Mouse (Mus musculus) retina, postnatal 1 day (tissue): ENCODE results near the gene Ccng2.

ENCODE experiments used
- DNase-seq: peaks from one replicate; pipeline ENCODE4 v3.0.0-alpha.2; 2012

Ccng2 gene

DNA sequence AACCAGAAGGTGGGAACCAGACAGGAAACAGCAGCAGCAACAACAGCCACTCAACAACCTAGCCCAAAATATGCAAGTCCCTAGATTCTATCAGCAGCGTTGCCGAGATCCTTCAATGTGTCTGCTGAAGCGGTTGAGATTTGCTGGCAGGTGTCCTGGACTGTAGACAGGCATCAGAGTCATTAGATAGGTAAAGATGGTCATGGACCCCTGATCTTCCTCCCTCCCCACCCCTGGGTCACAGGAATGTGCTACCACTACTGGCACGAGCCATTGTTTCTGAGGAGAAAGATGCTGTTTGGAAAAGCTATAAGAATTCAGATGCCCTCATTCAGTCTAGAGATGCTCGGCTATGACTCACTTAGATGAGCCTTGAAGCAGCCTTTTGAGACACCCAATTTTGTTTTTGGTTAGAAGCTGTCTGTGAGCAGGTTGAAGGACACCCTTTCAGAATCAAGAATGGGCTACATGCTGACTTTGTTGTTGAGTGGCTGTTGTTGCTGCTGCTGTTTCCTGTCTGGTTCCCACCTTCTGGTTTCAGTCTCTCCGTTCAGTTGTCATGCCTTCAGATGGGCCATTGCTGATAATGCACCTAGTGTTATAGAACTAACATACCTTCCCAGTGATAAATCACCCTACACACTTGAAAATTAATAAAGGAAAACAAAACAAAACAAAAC is 3.5 kb upstream of the Ccng2 start:
- DNase-seq: no peak

DNA sequence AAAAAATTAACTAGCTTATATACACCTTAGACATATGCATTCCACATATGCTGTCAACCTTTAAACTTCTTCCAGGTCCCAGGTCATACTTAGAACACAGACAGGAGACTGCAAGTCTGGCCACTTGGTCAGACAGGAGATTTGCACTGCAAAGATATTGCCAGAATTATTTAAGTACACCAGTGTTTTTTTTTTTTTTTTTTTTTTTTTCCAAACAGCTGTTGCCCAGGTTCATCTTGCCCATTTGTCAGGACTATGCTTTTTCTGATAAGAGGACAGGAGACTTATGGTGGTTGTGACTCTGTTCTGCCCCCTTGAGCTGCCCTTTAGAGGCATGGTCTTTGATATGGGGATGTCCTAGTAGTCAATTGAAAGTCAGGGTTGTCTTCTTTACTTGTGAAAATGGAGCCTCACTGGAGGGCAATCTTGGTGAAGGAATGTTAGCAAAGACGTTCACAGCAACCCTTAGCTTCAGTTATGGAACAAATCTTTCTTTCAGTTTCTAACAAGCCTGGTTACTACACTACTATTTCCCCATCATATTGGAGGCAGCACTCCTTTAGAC is 2.8 kb upstream of the Ccng2 start:
- no peak for DNase-seq

DNA sequence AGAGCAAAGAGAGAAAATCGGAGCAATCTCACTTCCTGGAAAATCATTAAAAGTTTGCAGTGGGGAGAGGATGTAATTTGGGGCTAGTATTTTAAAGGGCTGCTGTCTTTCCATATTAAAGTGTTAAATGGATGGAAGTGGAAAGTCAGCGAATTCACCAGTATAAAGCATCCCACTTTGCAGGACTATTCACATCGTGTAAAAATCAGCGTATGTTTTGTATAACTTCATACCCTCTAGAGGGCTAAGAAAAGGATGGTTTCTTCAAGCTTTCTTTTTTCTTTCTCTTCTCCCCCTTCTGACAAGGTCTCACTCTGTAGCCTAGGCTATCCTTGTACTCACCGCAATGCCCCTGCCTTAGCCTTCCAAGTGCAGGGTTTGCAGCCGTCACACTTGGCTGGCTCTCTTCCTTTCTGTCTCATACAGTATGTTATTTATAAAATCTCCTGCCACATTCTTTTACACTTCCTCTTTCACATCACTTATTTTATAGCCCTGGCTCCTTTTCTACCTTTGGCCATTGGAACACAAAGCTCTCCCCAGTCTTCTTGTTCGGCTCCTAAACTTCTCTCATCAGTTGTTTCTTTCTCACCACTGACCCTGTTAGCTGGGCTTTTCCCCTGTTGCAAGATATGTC is 1.8 kb upstream of the Ccng2 start:
- no peak for DNase-seq

DNA sequence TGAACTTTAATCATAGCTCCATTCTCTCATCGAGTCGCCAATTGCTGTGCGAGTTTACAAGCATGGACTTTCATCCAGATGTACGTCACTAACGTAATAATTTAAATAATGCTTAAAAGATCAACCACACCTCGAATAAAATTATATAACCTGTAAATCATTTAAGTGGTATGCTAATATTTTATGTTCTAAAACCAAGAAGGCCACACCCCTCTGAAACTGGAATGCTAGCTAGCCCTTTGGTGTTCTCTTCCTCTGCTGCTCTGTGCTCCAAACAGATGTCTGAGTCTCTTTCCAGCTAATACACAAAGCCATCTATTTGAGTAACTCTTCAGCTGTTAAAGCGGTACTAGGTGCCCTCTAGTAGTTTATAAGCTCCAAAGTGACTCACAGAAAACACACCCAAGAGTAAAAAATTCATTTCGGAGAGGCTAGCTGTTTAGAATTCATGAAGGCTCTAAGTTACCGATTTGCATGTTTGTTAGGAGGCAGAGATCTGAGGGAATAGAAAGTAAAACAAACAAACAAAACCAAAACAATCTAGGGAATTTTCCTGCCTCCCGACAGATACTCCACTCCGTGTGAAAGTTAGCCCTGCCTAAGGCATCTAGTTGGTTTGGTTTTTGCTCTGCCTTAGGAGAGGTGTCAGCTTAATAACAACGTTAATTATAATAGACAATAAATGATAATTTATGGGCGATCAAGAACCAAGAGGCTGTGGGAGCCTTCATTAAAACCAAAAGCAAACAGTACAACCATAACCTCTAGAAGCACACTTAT is 1.1 kb upstream of the Ccng2 start:
- DNase-seq: no peak

DNA sequence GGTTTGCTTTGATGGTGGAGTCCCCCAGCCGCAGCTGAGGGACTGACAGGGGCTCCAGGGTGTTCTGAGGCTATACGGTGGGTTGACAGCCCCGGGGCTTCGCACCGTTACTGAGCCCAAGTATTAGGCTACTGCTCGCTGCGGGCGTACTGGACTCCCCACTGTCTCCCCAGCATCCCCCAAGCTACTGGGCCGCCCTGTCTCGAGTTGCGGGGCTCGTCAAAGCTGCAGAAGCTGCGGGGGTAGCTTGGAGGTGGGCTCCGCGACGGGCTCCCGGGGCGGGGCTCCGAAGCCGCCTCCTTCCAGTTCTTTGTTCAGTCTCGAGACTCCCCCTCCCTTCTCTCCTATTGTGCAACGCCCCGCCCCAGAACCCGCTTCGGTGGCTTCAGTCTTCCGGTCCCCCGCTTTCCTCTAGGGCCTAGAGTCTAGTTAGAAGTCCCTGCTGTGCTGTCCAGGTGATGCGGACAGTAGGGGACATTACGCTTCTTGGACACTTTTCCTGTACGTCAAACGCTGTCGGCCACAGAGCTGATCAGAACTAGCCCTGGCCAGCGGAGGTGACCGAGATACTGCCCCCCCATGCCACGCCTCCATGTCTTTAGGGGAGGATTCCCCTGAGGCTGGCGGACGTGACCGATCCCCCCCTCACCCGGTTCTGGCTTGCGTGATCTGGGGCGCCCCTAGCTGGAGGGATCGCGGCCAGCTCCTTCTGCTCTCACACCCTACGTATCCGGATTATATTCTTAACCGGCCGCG is 972 bp downstream of the Ccng2 start:
- peak; percentile 93 for DNase-seq

DNA sequence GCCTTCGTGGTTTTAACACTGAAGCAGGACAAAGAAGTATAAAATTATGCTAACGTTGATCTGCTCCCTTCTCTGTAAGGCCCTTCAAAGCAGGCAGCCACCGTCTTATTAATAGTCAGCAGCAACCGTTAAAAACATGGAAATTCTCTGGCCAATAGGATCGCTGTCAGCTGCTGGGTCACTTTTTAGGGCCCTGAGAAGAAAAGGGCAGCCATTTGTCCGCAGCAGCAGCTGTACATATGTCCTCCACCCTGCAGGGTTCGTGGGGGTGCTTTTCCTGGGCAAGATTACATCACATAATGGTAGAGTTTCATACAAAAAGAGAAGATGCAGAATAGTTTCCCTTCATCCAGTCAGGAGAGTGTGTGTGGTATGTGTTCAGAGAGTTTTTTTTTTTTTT is 3.0 kb downstream of the Ccng2 start:
- DNase-seq: no peak

DNA sequence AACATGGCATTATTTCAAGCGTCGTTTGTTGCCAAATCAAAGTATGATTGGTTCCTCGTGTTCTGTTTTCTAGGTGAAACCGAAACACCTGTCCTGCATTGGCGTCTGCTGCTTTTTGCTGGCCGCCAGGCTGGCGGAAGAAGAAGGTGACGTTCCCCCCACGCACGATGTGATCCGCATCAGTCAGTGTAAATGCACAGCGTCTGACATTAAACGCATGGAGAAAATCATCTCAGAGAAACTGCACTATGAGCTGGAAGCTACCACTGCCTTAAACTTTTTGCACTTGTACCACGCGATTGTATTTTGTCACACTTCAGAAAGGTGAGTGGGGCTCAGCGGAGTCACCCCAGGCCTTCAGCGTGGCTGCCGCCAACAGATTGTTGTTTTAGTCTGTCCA is 3.7 kb downstream of the Ccng2 start:
- no peak for DNase-seq

DNA sequence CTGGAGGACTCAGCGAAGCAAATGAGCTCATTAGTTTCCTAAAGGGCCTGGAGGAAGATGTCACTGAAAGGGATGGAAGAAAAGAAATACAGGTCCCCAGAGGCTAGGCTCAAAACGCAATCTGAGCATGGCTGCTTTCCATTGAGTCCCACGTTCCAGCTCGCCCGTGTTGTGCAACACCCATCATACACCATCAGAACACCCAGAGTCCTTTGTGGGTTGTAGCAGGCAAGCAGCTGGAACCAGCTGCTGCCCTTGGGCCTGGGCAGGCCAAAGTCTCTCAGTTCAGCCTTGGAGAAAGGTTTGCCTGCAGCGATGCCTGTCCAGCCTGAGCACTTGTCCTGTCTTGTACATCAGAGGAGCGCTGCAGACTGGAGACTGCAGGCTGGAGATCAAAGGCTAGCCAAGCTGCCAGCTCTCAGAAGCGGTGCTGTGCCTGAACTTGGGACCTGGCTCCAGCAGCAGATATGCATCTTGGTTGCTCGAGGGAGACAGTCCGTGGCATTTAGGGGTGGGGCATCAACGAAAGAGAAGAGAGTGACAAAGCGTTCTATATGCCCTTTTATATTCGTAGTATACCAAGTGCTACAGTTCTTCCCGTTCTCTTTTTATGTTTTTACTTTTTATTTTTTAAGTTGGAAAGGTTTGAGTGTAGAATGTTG is 15.5 kb downstream of the Ccng2 start:
- DNase-seq: no peak

DNA sequence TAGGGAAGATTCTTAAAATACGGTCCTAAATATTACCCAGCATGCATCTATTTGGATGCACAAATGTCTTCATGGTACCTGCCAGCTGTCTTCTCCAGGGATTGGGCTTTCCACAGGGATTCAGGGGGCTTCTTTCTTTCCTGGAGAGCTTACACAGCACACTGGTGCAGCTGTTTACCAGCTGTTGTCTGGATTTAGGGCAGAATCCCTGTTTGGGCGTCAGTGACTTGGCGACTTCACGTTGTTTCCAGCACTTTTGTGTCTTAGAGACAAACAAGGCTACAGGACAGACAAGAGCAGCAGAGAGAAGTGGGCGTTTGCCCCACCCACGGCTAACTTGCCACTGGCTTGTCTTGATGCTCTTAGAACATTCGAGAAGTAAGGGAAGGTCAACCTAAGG is 16.1 kb downstream of the Ccng2 start:
- no peak for DNase-seq

DNA sequence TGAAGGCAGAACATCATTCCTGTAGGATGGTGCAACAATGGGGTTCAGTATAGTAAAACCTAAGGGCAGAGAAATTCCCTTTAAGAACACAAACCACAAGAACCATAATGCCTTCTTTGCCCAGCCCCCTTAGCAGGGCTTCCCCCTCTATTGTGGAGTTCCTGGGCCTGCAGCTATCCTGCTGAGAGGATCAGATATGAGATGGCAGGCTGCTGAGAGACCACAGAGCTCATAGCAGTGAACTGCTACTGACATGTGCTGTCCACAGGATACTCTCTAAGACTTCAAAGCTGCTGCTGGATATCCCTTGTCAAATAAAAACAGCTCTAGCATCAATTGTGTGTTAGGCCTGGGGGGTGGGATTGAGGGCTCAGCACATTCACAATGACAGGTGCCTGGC is 21.5 kb downstream of the Ccng2 start:
- DNase-seq: no peak

DNA sequence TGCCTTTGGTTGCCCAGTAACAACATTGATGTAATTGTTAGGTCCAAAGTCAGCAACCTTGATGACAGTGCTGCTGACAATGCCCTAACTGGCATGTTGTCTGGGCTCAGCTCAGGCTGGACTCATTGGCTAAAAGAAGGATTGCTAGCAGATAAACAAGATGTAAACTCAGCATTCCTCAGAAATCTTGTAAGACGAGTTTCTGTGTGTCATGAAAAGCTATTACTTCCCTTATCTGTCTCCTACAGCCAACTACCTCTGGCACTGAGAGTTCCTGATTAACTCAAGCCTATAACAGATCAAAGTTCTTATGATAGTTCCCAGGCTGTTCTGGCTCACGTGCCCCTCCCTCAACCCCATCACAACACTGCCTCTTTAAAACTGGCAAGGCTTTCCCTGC is 23.2 kb downstream of the Ccng2 start:
- DNase-seq: no peak

DNA sequence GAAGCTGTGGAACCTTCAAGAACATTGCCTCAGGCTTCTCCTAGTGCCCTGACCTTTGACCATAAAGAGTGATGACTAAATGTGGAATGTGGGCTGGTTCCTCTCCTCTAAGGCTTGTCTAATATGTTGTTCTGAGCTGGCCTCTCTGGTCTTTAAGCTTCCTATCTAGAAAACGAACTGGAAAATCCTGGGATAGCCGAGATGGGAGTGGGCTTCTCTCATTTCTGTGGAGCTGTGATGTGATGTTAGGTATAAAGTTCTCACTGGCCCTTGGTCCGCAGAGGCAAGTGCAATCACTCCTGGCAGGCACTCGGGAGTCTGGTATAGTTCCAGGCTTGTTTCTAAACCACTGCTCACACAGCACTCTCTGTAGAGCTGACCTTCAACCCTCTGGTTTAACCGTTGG is 29.3 kb downstream of the Ccng2 start:
- no peak for DNase-seq

DNA sequence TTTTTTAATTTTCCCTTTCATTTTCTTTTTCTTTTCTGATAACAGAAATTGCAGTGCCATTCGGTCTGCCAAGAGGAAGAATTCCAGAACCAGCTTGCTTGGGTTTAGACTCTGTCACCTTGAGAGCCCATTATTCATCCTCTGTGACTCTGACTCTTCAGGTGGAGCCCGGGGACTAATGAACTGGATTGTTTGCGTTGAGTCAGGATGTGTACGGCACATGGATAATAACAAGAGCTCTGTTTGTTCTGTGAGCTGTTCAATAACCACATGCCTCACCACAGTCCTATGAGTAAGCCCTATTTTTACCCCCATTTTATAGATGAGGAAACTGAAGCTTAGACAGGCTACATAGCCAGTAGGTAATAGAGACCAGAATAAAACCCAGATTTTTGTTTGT is 29.7 kb downstream of the Ccng2 start:
- DNase-seq: no peak

DNA sequence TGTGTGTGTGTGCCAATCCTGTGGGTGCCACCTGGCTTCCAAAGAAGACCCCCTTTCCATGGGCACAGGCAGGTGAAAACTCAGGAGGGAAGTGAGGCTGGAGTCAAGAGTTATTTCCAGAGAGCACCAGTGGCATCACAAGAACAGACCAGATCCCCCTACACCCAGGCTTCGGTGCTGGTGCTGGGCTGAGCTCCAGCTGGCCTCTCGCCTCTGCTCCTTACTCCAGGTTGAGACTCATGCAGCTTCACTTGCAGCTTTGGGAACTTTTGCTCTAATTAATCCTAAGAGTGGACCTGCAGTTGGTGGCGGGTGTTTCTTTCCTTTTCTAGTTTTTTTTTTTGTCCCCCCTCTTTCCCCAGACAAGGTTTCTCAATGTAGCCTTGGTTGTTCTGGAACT is 30.3 kb downstream of the Ccng2 start:
- no peak for DNase-seq

DNA sequence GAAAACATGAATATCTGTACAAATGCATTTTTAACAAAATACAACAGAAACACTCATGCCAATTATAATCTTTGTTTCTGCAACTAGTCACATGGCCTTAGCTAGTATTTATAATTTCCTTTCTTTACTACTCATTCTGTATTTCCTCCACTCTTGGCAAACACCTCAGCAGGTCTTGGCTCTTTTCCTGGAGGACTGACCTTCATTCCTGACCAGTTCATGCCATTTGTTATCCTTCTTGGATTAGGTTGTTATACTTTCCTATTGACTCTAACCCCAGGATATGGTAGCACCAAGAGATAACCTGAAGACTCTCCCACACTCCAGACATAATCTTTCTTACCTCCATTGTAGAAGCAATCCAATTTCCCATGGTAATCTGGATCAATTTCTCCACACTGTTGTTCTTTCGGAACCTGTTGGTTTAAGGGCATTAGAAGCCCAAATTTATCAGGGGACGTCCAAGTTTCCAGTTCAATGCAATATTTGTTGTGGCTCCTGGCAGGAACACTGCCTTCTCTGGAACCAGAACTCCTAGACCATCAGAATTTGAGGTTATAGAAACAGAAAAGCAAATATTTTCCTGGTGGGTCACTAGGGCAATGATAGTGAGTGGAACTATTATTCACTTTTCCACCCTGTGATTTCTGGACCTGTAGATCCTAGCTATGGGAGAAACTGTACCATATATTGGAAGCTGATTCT is 38.2 kb downstream of the Ccng2 start:
- DNase-seq: no peak

DNA sequence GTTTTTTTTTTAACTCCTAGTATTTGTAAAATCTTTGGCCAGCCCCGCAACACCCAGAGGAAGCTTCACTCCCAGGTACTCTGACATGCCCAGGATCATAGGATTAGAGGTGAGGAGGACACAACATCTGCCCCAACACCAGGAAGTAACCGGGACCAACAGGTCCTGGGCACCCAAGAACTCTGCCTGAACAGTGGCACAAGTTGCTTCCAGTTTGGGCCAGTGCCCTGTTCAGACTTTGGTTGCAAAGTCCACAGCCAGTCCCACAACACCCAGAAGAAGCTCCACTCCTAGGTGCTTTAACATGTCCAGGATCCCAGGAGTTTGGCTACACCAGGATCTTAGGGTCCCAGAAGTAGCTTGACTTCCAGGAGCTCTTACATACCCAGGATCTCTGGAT is 41.9 kb downstream of the Ccng2 start:
- no peak for DNase-seq

DNA sequence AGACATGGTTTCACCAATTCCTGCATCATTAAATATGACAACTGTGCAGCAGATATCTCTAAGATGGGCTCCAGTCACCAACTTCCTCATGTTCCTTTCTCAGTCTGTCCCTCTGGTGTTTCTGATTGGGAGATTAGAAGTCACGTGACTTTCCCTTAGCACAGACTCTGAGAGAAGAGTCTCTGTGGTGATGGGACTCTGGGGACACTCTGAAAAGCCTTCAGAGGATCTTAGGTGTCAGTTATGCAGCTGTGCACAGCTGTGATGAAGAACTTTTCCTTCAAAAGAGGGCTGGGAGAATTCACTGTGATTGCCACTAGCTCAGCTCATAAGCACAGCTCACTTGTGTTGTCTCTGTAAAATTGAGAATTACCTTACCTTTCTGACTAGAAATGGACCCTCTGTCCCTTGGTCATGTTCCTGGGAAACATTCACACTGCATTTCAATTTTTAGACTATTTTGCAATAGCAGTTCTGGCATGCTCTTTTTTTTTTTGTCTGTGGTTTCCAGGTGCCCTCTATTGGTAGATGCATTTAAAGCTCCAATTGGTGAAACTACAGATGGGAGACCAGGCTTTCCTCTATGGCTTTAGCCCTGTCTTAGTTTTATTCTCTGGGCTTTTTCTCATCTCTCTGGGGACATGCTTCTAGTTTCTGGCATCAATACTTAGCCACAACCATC is 56.4 kb downstream of the Ccng2 start:
- DNase-seq: peak; percentile 16
